Mouse (Mus musculus) C2C12 (cell line): ENCODE data around the gene Tap1. TPM values are rescaled to one million over a fixed set of nuclear protein-coding genes. Genes with fewer than 3 reads are reported as not detected.

ENCODE experiments used
- H3K27me3 ChIP-seq: one replicate; pipeline ENCODE4 v1.6.1; 2011; ENCODE audit not compliant: control insufficient read depth, insufficient read depth, insufficient read length
- H3K36me3 ChIP-seq: one replicate; pipeline ENCODE4 v1.6.1; 2011; ENCODE audit not compliant: control insufficient read depth, insufficient read depth
- H3K4me3 ChIP-seq: one replicate; pipeline ENCODE4 v1.5.1; 2011; ENCODE audit warnings: mild to moderate bottlenecking, control low read depth; ENCODE audit not compliant: poor library complexity, insufficient read depth, severe bottlenecking
- H3K79me2 ChIP-seq: one replicate; pipeline ENCODE4 v1.6.1; 2011; ENCODE audit not compliant: control insufficient read depth, insufficient read depth
- H3K79me3 ChIP-seq: one replicate; pipeline ENCODE4 v1.6.1; 2011; ENCODE audit warnings: low read depth, control low read depth
- H3ac ChIP-seq: one replicate; pipeline ENCODE3; 2011; ENCODE audit warnings: low read depth; ENCODE audit not compliant: control insufficient read depth, insufficient read length
- CEBPB ChIP-seq: IDR thresholded peaks from one replicate; pipeline ENCODE4 v1.6.1; 2011; ENCODE audit warnings: low read depth, mild to moderate bottlenecking, control low read depth, moderate library complexity
- CTCF ChIP-seq: IDR thresholded peaks from one replicate; pipeline ENCODE4 v1.5.1; 2011; ENCODE audit not compliant: control insufficient read depth, insufficient read depth, insufficient read length
- FOSL1 ChIP-seq: IDR thresholded peaks from one replicate; pipeline ENCODE4 v1.8.0; 2011; ENCODE audit warnings: mild to moderate bottlenecking, low read length; ENCODE audit not compliant: poor library complexity, insufficient read depth, severe bottlenecking
- MAX ChIP-seq: IDR thresholded peaks from one replicate; pipeline ENCODE4 v1.6.1; 2011; ENCODE audit warnings: mild to moderate bottlenecking, control low read depth
- MYOD1 ChIP-seq: IDR thresholded peaks from one replicate; pipeline ENCODE4 v1.6.1; 2011; ENCODE audit warnings: low read depth; ENCODE audit not compliant: control insufficient read depth, insufficient read length
- MYOG ChIP-seq: IDR thresholded peaks from one replicate; pipeline ENCODE4 v1.6.1; 2011; ENCODE audit not compliant: control insufficient read depth, insufficient read length; ENCODE audit errors: extremely low read depth
- USF1 ChIP-seq: IDR thresholded peaks from one replicate; pipeline ENCODE4 v1.6.1; 2011; ENCODE audit warnings: low read depth, mild to moderate bottlenecking, control low read depth, moderate library complexity
- polyA plus RNA-seq: library from polyadenylated mRNA; unstranded; fragments of >200 nt; fragmentation: generic; extraction: Trizol; gene quantifications from one replicate; pipeline ENCODE4 v1.2.1, GENCODE M21; 2012; ENCODE audit warnings: missing spikeins

The Tap1 gene
- polyA plus RNA-seq, 1 experiment = 0.30 TPM

GRCm38 (mm10) chr17:34237741-34238140, 50.4 kb downstream of the Tap1 start:
- TF ChIP-seq CEBPB (no peak), USF1 (no peak), CTCF (no peak), MAX (no peak), MYOG (no peak), FOSL1 (no peak), MYOD1 (no peak)
- no peak overlapping the region for H3ac ChIP-seq
- H3K36me3 ChIP-seq = no peaks in the 10 kb centered on the region
- H3K4me3 ChIP-seq = no peak overlapping the region
- peaks cover 6% of the 10 kb centered on the region for H3K27me3 ChIP-seq
- H3K79me2 ChIP-seq = no peaks in the 10 kb centered on the region
- no peaks in the 10 kb centered on the region for H3K79me3 ChIP-seq

GRCm38 (mm10) chr17:34238706-34239105, 51.4 kb downstream of the Tap1 start, which contains the start of gene H2-Ob:
H2-Ob (plus strand) TSS chr17:34238903.
- Histone ChIP-seq H3K36me3 (no peaks in the 10 kb centered on the region), H3K4me3 (no peak within 1 kb of the TSS), H3ac (no peak within 1 kb of the TSS), H3K79me3 (no peaks in the 10 kb centered on the region), H3K79me2 (no peaks in the 10 kb centered on the region), H3K27me3 (peaks cover 6% of the 10 kb centered on the region)
- no peak for TF ChIP-seq MYOG
- no peak for TF ChIP-seq CEBPB
- TF ChIP-seq MYOD1 = no peak
- TF ChIP-seq FOSL1 = no peak
- TF ChIP-seq MAX = no peak
- TF ChIP-seq USF1 = no peak
- no peak for TF ChIP-seq CTCF

- Histone ChIP-seq H3K4me3 (no peak overlapping the region), H3K27me3 (peaks cover 6% of the 10 kb centered on the region), H3K36me3 (no peaks in the 10 kb centered on the region), H3K79me3 (no peaks in the 10 kb centered on the region), H3ac (no peak overlapping the region), H3K79me2 (no peaks in the 10 kb centered on the region)
- no peak for TF ChIP-seq CTCF
- no peak for TF ChIP-seq FOSL1
- TF ChIP-seq USF1 = no peak
- no peak for TF ChIP-seq MAX
- TF ChIP-seq CEBPB = no peak
- no peak for TF ChIP-seq MYOD1
Measured at GRCm38 (mm10) chr17:34239601-34240041, 52.3 kb downstream of the Tap1 start.

- Histone ChIP-seq H3K36me3 (no peaks in the 10 kb centered on the region), H3K79me3 (no peaks in the 10 kb centered on the region), H3K4me3 (no peak overlapping the region), H3K79me2 (no peaks in the 10 kb centered on the region), H3ac (no peak overlapping the region), H3K27me3 (peaks cover 6% of the 10 kb centered on the region)
- TF ChIP-seq FOSL1 (no peak), MYOG (no peak), MYOD1 (no peak), USF1 (no peak), CTCF (no peak), CEBPB (no peak), MAX (no peak)
Measured at GRCm38 (mm10) chr17:34240366-34240765, 53.0 kb downstream of the Tap1 start.

GRCm38 (mm10) chr17:34240916-34241315, 53.6 kb downstream of the Tap1 start:
- H3K4me3 ChIP-seq = no peak overlapping the region
- no peaks in the 10 kb centered on the region for H3K79me3 ChIP-seq
- H3K36me3 ChIP-seq = no peaks in the 10 kb centered on the region
- H3K27me3 ChIP-seq = peaks cover 6% of the 10 kb centered on the region
- no peak for TF ChIP-seq MYOD1
- TF ChIP-seq MAX = no peak
- no peak for TF ChIP-seq CTCF
- no peak for TF ChIP-seq CEBPB
- TF ChIP-seq MYOG = no peak
- TF ChIP-seq FOSL1 = no peak
- no peak for TF ChIP-seq USF1
- H3ac ChIP-seq = no peak overlapping the region
- H3K79me2 ChIP-seq = no peaks in the 10 kb centered on the region

- Histone ChIP-seq H3K79me3 (no peaks in the 10 kb centered on the region), H3ac (no peak overlapping the region), H3K4me3 (no peak overlapping the region), H3K36me3 (no peaks in the 10 kb centered on the region), H3K79me2 (no peaks in the 10 kb centered on the region), H3K27me3 (peaks cover 18% of the 10 kb centered on the region)
- no peak for TF ChIP-seq MYOG
- TF ChIP-seq USF1 = no peak
- no peak for TF ChIP-seq MAX
- no peak for TF ChIP-seq MYOD1
Measured at GRCm38 (mm10) chr17:34244656-34245055, 57.3 kb downstream of the Tap1 start.

Other genes with a start within 250 kb of the Tap1 start
- gene Pfdn6, start 247.2 kb upstream of the Tap1 start, polyA plus RNA-seq = 130 TPM
- 64.8 TPM for gene Wdr46, start 246.9 kb upstream of the Tap1 start, polyA plus RNA-seq
- gene B3galt4, start 236.1 kb upstream of the Tap1 start, polyA plus RNA-seq = 1.5 TPM
- gene Vps52, start 231.7 kb upstream of the Tap1 start, polyA plus RNA-seq = 24.4 TPM
- gene Rps18, start 231.6 kb upstream of the Tap1 start, polyA plus RNA-seq = 517 TPM
- 19.0 TPM for gene H2-K1, start 187.2 kb upstream of the Tap1 start, polyA plus RNA-seq
- gene Ring1, start 162.9 kb upstream of the Tap1 start, polyA plus RNA-seq = 26.8 TPM
- 17.6 TPM for gene H2-Ke6, start 159.5 kb upstream of the Tap1 start, polyA plus RNA-seq
- 175 TPM for gene Slc39a7, start 155.9 kb upstream of the Tap1 start, polyA plus RNA-seq
- gene Rxrb, start 155.7 kb upstream of the Tap1 start, polyA plus RNA-seq = 39.0 TPM
- gene Col11a2, start 148.1 kb upstream of the Tap1 start, polyA plus RNA-seq = 0.77 TPM
- gene H2-Oa, start 95.2 kb upstream of the Tap1 start, polyA plus RNA-seq = not detected
- gene H2-DMa, start 68.0 kb upstream of the Tap1 start, polyA plus RNA-seq = 5.2 TPM
- gene Brd2, start 64.9 kb upstream of the Tap1 start, polyA plus RNA-seq = 127 TPM
- not detected for gene H2-DMb2, start 44.2 kb upstream of the Tap1 start, polyA plus RNA-seq
- not detected for gene H2-DMb1, start 34.5 kb upstream of the Tap1 start, polyA plus RNA-seq
- 0.07 TPM for gene Psmb9, start 211 bp downstream of the Tap1 start, polyA plus RNA-seq
- 0.05 TPM for gene Psmb8, start 10.2 kb downstream of the Tap1 start, polyA plus RNA-seq
- 0.47 TPM for gene Tap2, start 16.0 kb downstream of the Tap1 start, polyA plus RNA-seq
- gene H2-Ob, start 51.4 kb downstream of the Tap1 start, polyA plus RNA-seq = not detected
- not detected for gene H2-Ab1, start 70.1 kb downstream of the Tap1 start, polyA plus RNA-seq
- not detected for gene H2-Aa, start 100.3 kb downstream of the Tap1 start, polyA plus RNA-seq
- not detected for gene H2-Eb1, start 118.3 kb downstream of the Tap1 start, polyA plus RNA-seq
- not detected for gene H2-Eb2, start 138.1 kb downstream of the Tap1 start, polyA plus RNA-seq
- gene Btnl2, start 167.3 kb downstream of the Tap1 start, polyA plus RNA-seq = not detected
- gene Btnl1, start 189.6 kb downstream of the Tap1 start, polyA plus RNA-seq = not detected
- not detected for gene BC051142, start 211.3 kb downstream of the Tap1 start, polyA plus RNA-seq